Mouse (Mus musculus) cerebellum, adult 2 months (tissue): ENCODE data around the gene Tigit.

Experiments
- CTCF ChIP-seq: fragments of 200-500 bp; IDR thresholded peaks from 2 replicates; pipeline ENCODE4 v1.5.1; 2011; ENCODE audit warnings: low read depth, mild to moderate bottlenecking, control low read depth, low read length, moderate library complexity, borderline replicate concordance; ENCODE audit not compliant: insufficient read depth
- POLR2A ChIP-seq: fragments of 200-500 bp; IDR thresholded peaks from 2 replicates; pipeline ENCODE4 v1.6.1; 2011; ENCODE audit warnings: low read length, control low read depth, borderline replicate concordance; ENCODE audit not compliant: insufficient read depth

GRCm38 (mm10) chr16:43709062-43709413 is 45.1 kb upstream of the Tigit start:
- no peak for TF ChIP-seq CTCF
- TF ChIP-seq POLR2A = no peak
